Mouse (Mus musculus) heart, postnatal 0 days (tissue): ENCODE results near the gene Mapk7.

Experiments used
- CTCF ChIP-seq: IDR thresholded peaks from 2 replicates; pipeline ENCODE4 v1.5.1; 2016; ENCODE audit warnings: antibody characterized with exemption, control low read depth, low read depth
- EP300 ChIP-seq: IDR thresholded peaks from 2 replicates; pipeline ENCODE4 v1.6.1; 2016; ENCODE audit warnings: antibody characterized with exemption, low read depth

GRCm38 (mm10) chr11:61473630-61474029, 20.6 kb downstream of the Mapk7 start:
- TF ChIP-seq EP300, result no peak
- no peak for TF ChIP-seq CTCF
